Mouse (Mus musculus) lung, postnatal 0 days (tissue): ENCODE results near the gene Tspan18.

Experiments
- CTCF ChIP-seq: IDR thresholded peaks from 2 replicates; pipeline ENCODE4 v1.5.1; 2016; ENCODE audit warnings: antibody characterized with exemption, mild to moderate bottlenecking
- EP300 ChIP-seq: IDR thresholded peaks from 2 replicates; pipeline ENCODE4 v1.6.1; 2016; ENCODE audit warnings: antibody characterized with exemption, mild to moderate bottlenecking, control low read depth

GRCm38 (mm10) chr2:93283481-93284293 lies 50.6 kb downstream of the Tspan18 start:
- TF ChIP-seq CTCF, result no peak
- TF ChIP-seq EP300, result no peak
